Mouse (Mus musculus): ENCODE measurements at regions not wholly inside any gene's neighbourhood (a gene's known extent, or its start where the extent isn't known, plus 50 kb on each side); places are given as distances from the start of the nearest gene placed in this dataset.

DNA sequence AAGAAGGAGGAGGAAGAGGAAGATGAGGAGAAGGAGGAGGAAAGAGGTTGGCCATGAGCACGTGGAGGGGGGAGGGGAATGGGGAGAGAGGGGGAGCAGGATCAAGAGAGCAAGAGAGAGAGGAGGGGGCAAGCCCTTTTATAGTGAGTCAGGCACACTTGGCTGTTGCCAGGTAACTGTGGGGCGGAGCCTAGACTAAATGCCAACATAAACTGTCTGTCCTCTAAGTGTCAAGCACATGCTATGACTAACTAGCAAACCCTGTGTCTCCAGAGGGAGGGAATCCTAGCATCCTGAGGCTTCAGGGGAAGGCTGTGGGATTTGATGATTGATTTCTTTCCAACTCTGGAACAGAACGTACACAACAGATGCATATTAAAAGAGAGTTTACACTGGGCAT, 223.2 kb downstream of the Gadd45g start:
- ATAC-seq (ENCODE audit: low read depth), result no peak

DNA sequence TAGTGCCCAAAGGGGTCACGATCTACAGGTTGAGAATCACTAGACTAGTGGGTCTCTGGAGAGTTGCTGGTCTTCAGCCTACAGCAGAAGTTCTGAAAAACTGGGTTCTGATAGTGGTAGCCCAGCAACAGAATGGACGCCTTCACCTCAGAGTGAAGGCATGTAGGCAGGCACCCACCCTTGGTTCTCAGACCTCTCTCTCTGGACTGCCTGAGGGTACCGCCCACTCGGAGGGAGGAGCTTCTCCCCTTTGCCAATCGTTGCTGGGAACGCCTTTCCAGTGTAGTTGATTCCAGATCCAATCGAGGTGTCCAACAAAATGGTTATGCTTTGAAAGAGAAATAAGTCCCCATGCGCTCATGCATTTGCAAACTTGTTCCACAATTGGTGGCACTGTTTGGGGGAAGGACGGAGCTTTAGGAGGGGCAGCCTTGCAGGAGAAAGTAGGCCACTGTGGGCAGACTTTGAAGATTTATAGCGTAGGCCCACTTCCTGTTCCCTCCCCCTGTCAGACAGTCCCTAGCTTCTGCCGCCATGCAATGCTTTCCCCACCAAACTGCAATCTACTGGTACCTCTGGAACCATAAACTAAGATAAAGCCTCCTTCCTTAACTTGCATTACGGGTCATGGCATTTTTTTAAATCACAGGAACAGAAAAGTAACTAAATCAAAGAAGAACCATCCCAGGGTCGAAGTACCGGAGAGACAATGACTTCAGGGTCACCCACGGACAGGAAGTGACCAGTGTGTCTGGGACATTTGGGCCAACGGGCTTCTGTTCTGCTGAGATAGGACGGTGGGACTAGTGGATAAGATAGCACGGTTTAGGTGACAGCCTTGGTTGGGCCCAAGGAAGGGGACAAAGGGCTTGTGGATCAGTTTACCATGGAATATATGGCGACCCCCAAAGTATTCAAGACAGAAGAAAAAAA, 224.5 kb downstream of the Gadd45g start:
- Histone ChIP-seq H3K9me3 (ENCODE audit: control insufficient read depth, low read length) (no peaks in the 10 kb centered on the region), H3K27me3 (ENCODE audit: control insufficient read depth, insufficient read depth, low read depth, low read length) (no peaks in the 10 kb centered on the region), H3K4me2 (ENCODE audit: low read depth, low read length) (no peak overlapping the region), H3K4me3 (ENCODE audit: low read length) (no peak overlapping the region), H3K9ac (ENCODE audit: low read length) (no peak overlapping the region), H3K36me3 (ENCODE audit: control insufficient read depth, insufficient read depth, low read length) (no peaks in the 10 kb centered on the region), H3K27ac (ENCODE audit: low read length) (no peak overlapping the region), H3K4me1 (replicated peaks; ENCODE audit: control insufficient read depth, insufficient read depth, low read length) (peaks cover 18% of the 10 kb centered on the region)
- WGBS, result 78% methylated on average over 19 of the region's 19 CpGs
- ATAC-seq (ENCODE audit: low read depth), result no peak

More for the DNA sequence above, 223.2 kb downstream of the Gadd45g start:
- no peak overlapping the region for H3K4me3 ChIP-seq (ENCODE audit: low read length)
- 39% methylated on average over 3 of the region's 3 CpGs for WGBS
- H3K27me3 ChIP-seq (ENCODE audit: control insufficient read depth, insufficient read depth, low read depth, low read length), result no peaks in the 10 kb centered on the region
- H3K4me1 ChIP-seq (replicated peaks; ENCODE audit: control insufficient read depth, insufficient read depth, low read length), result peaks cover 18% of the 10 kb centered on the region
- no peaks in the 10 kb centered on the region for H3K36me3 ChIP-seq (ENCODE audit: control insufficient read depth, insufficient read depth, low read length)
- H3K9ac ChIP-seq (ENCODE audit: low read length), result no peak overlapping the region
- no peak overlapping the region for H3K4me2 ChIP-seq (ENCODE audit: low read depth, low read length)
- H3K27ac ChIP-seq (ENCODE audit: low read length), result no peak overlapping the region
- H3K9me3 ChIP-seq (ENCODE audit: control insufficient read depth, low read length), result no peaks in the 10 kb centered on the region

DNA sequence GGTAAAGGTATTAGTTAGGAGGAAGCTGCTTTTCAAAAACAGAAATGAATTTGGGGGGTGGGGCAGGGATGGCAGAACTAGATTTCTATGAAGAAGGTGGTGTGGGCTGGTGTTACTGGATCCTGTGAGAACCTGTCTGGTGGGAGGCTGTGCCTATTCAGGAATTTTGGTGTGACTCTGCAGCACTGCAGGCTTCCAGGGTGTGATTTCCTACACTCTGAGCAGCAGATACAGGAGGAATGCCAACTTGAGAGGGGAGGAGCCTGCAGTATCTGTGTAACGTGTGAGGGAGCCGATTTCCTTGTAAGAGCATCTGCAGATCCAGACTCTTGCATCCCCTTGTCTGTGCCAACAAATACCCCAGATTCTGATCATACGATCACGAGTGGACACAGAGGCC, 231.1 kb downstream of the Gadd45g start:
- WGBS, result 51% methylated on average over 4 of the region's 4 CpGs
- peaks cover 7% of the 10 kb centered on the region for H3K4me1 ChIP-seq (replicated peaks; ENCODE audit: control insufficient read depth, insufficient read depth, low read length)
- H3K9ac ChIP-seq (ENCODE audit: low read length), result no peak overlapping the region
- H3K27ac ChIP-seq (ENCODE audit: low read length), result no peak overlapping the region
- no peak overlapping the region for H3K4me2 ChIP-seq (ENCODE audit: low read depth, low read length)
- H3K36me3 ChIP-seq (ENCODE audit: control insufficient read depth, insufficient read depth, low read length), result no peaks in the 10 kb centered on the region
- H3K4me3 ChIP-seq (ENCODE audit: low read length), result no peak overlapping the region
- ATAC-seq (ENCODE audit: low read depth), result no peak
- H3K27me3 ChIP-seq (ENCODE audit: control insufficient read depth, insufficient read depth, low read depth, low read length), result no peaks in the 10 kb centered on the region
- H3K9me3 ChIP-seq (ENCODE audit: control insufficient read depth, low read length), result no peaks in the 10 kb centered on the region

DNA sequence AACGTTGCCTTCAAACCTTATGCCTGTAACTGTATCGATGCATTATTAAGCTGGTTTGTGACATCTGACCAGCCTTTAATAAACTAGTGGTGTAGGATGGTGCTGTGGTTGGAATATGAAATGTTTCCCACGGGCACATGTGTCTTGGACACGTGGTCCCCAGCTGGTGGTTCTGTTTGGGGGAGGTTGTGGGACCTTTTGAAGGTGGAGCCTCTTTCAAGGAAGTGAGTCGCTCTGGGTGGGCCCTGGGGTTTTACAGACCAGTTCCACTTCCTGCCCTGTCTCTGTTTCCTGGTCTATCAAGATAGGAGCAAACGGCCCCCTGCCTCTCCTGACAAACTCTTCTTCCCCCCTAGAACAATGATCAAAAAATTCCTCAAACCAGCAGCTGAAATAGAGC, 232.1 kb downstream of the Gadd45g start:
- no peak for ATAC-seq (ENCODE audit: low read depth)
- H3K9ac ChIP-seq (ENCODE audit: low read length), result no peak overlapping the region
- no peaks in the 10 kb centered on the region for H3K9me3 ChIP-seq (ENCODE audit: control insufficient read depth, low read length)
- no peak overlapping the region for H3K4me3 ChIP-seq (ENCODE audit: low read length)
- peaks cover 7% of the 10 kb centered on the region for H3K4me1 ChIP-seq (replicated peaks; ENCODE audit: control insufficient read depth, insufficient read depth, low read length)
- no peaks in the 10 kb centered on the region for H3K36me3 ChIP-seq (ENCODE audit: control insufficient read depth, insufficient read depth, low read length)
- WGBS, result 66% methylated on average over 6 of the region's 6 CpGs
- no peak overlapping the region for H3K4me2 ChIP-seq (ENCODE audit: low read depth, low read length)
- no peaks in the 10 kb centered on the region for H3K27me3 ChIP-seq (ENCODE audit: control insufficient read depth, insufficient read depth, low read depth, low read length)
- no peak overlapping the region for H3K27ac ChIP-seq (ENCODE audit: low read length)

DNA sequence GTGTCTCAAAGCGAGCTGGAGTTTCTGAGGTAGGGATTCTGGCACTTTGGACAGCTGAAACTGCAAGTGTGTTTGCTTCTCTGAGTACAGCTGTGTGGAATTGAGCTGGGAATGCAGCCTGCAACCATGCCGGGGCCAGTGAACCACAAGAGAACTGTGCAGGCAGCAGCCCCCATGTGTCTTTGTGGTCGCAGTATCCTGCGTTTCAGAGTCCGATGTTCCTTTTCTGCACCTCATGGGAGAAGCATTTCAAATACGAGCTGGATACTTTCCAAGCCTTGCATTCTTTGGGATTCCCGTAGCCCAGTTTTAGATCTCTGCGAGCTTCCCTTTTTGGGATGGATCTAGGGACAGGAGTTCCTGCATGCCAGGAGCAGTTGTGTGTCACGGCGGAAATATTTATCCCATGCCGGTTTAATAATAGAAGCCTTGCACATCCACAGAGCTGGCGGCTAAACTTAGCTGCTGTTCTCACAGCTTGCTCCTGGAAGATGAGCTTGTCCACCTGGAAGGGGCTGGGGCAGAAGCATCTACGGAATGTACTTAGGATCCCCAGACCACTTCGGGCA, 233.3 kb downstream of the Gadd45g start:
- Histone ChIP-seq H3K4me3 (ENCODE audit: low read length) (no peak overlapping the region), H3K9me3 (ENCODE audit: control insufficient read depth, low read length) (no peaks in the 10 kb centered on the region), H3K4me1 (replicated peaks; ENCODE audit: control insufficient read depth, insufficient read depth, low read length) (peaks cover 7% of the 10 kb centered on the region), H3K9ac (ENCODE audit: low read length) (no peak overlapping the region), H3K27me3 (ENCODE audit: control insufficient read depth, insufficient read depth, low read depth, low read length) (no peaks in the 10 kb centered on the region), H3K4me2 (ENCODE audit: low read depth, low read length) (0 out of 2 replicates have a peak overlapping the region, but pooled peaks have one; percentile 1), H3K27ac (ENCODE audit: low read length) (peak overlapping the region; percentile 2; the same call in 1 of the 2 replicates), H3K36me3 (ENCODE audit: control insufficient read depth, insufficient read depth, low read length) (no peaks in the 10 kb centered on the region)
- ATAC-seq (ENCODE audit: low read depth), result peak; percentile 65
- WGBS, result 17% methylated on average over 14 of the region's 14 CpGs

DNA sequence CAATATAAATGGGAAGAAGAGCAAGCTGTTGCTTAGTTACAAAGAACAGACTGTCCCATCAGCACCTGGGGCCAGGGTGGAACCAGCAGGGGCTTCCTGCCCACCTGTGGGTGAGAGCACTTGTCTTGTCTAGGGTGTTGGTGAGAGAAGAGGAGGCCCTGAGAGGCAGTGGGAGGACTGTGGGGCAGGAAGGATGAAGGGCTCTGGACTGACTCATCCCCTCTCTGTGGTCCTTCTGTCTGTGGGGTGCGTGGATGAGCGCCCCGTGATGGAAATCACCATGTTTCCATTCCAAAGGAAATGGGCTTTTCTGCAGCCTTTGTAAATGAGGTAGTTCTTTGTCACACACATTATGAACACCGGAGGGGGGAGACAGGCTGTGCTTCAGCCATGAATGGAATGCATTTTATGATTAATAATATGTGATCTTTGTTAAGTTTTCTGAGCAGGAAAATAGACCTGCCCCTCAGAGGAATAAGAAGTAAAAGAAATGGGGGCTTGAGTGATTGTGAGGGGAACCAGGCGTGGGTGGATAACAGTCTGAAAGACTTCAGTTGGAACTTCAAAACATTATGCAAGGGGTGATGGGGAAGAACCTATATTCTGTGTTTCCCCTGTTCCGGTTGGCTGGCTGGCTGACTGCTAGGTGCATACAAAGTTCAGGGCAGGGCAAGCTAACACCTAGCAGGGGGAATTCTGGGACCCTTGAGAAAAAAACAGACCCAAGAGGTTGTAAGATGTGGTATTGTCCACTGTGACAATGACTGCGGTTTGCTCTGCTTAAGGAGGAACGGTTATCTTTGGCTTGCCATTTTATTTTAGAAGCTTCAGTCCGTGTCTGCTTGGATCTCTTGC, 237.3 kb downstream of the Gadd45g start:
- no peak overlapping the region for H3K4me3 ChIP-seq (ENCODE audit: low read length)
- WGBS, result 59% methylated on average over 9 of the region's 9 CpGs
- no peak for ATAC-seq (ENCODE audit: low read depth)
- H3K36me3 ChIP-seq (ENCODE audit: control insufficient read depth, insufficient read depth, low read length), result no peaks in the 10 kb centered on the region
- H3K27me3 ChIP-seq (ENCODE audit: control insufficient read depth, insufficient read depth, low read depth, low read length), result no peaks in the 10 kb centered on the region
- H3K9me3 ChIP-seq (ENCODE audit: control insufficient read depth, low read length), result no peaks in the 10 kb centered on the region
- H3K9ac ChIP-seq (ENCODE audit: low read length), result no peak overlapping the region
- H3K4me2 ChIP-seq (ENCODE audit: low read depth, low read length), result no peak overlapping the region
- H3K4me1 ChIP-seq (replicated peaks; ENCODE audit: control insufficient read depth, insufficient read depth, low read length), result peaks cover 11% of the 10 kb centered on the region
- no peak overlapping the region for H3K27ac ChIP-seq (ENCODE audit: low read length)

DNA sequence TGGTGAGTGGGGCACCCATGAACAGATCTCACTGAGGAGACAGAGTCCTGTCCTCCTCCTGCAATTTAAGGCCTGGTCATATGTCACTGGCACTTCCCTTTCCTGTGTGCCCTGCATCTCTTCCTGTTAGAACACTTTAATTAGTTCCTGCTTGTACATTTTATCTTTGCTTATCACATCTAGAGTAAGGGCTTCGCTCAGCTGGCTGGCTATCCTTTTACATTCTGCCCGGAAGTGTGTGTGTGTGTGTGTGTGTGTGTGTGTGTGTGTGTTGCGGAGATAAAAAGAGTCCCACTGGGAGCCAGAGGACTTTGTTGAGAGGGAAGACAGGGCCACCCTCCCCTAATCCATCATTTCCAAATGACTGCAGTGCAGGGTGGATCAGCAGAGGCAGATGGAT, 238.6 kb downstream of the Gadd45g start:
- 42% methylated on average over 3 of the region's 3 CpGs for WGBS
- no peak for ATAC-seq (ENCODE audit: low read depth)
- Histone ChIP-seq H3K27ac (ENCODE audit: low read length) (no peak overlapping the region), H3K4me1 (replicated peaks; ENCODE audit: control insufficient read depth, insufficient read depth, low read length) (peaks cover 4% of the 10 kb centered on the region), H3K36me3 (ENCODE audit: control insufficient read depth, insufficient read depth, low read length) (no peaks in the 10 kb centered on the region), H3K4me2 (ENCODE audit: low read depth, low read length) (no peak overlapping the region), H3K9ac (ENCODE audit: low read length) (no peak overlapping the region), H3K4me3 (ENCODE audit: low read length) (no peak overlapping the region), H3K27me3 (ENCODE audit: control insufficient read depth, insufficient read depth, low read depth, low read length) (no peaks in the 10 kb centered on the region), H3K9me3 (ENCODE audit: control insufficient read depth, low read length) (no peaks in the 10 kb centered on the region)

DNA sequence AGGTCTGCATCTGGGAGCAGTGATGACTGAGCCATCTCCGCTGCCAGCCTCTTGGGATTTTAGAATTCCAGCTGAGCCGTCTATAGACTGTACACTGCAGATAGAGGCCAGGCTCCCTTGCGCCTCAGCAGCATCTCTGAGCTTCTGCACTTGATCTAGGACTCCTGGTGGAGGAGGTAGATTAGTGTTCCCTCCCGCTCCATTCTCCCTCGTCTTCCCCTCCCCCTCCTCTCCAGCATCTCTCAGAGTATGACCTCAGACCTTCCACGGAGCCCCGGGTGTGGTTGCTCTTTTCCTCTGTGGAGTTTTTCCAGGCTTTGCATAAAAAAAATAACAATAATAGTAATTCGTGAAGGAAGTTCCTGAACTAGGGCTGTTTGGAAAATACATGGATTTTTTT, 241.8 kb downstream of the Gadd45g start:
- Histone ChIP-seq H3K9ac (ENCODE audit: low read length) (no peak overlapping the region), H3K4me1 (replicated peaks; ENCODE audit: control insufficient read depth, insufficient read depth, low read length) (peaks cover 4% of the 10 kb centered on the region; the same call in 1 of the 2 replicates), H3K4me2 (ENCODE audit: low read depth, low read length) (no peak overlapping the region), H3K36me3 (ENCODE audit: control insufficient read depth, insufficient read depth, low read length) (no peaks in the 10 kb centered on the region), H3K4me3 (ENCODE audit: low read length) (no peak overlapping the region), H3K9me3 (ENCODE audit: control insufficient read depth, low read length) (peaks cover 5% of the 10 kb centered on the region), H3K27ac (ENCODE audit: low read length) (no peak overlapping the region), H3K27me3 (ENCODE audit: control insufficient read depth, insufficient read depth, low read depth, low read length) (no peaks in the 10 kb centered on the region)
- WGBS, result 35% methylated on average over 8 of the region's 8 CpGs
- no peak for ATAC-seq (ENCODE audit: low read depth)

DNA sequence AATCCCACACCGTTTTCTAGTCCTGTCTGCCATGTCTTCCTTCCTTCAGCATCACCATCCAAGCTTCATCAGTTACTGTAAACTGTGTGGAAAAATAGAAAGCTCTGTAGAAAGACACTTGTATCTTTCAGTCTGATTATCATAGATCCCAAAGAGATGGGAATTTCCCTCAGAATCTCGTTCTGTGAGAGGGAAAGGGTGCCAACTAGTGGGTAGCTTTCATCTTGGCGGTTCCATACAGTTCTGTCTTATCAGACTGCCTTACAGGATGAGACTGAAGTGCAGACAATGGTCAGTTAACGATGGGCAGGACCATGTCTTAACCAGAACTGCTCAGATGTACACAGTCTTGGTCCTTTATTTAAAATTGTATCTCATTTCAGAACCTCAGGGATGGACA, 243.9 kb downstream of the Gadd45g start:
- Histone ChIP-seq H3K27me3 (ENCODE audit: control insufficient read depth, insufficient read depth, low read depth, low read length) (no peaks in the 10 kb centered on the region), H3K36me3 (ENCODE audit: control insufficient read depth, insufficient read depth, low read length) (no peaks in the 10 kb centered on the region), H3K4me3 (ENCODE audit: low read length) (no peak overlapping the region), H3K4me1 (replicated peaks; ENCODE audit: control insufficient read depth, insufficient read depth, low read length) (peaks cover 3% of the 10 kb centered on the region; the same call in 1 of the 2 replicates), H3K4me2 (ENCODE audit: low read depth, low read length) (no peak overlapping the region), H3K9ac (ENCODE audit: low read length) (no peak overlapping the region), H3K9me3 (ENCODE audit: control insufficient read depth, low read length) (peaks cover 7% of the 10 kb centered on the region), H3K27ac (ENCODE audit: low read length) (no peak overlapping the region)
- no peak for ATAC-seq (ENCODE audit: low read depth)
- WGBS, result 63% methylated on average over 4 of the region's 4 CpGs
